Mouse (Mus musculus) right cerebral cortex, postnatal 14 days (tissue): ENCODE results near the gene Gtf2h5.
A peak's percentile ranks its signal among the peaks of the same experiment; 100 is the strongest.

ENCODE experiments used
- DNase-seq: peaks from one replicate; pipeline ENCODE4 v3.0.0; 2022

Gene Gtf2h5

GRCm38 (mm10) chr17:6079287-6080122 lies at the start of gene Gtf2h5, which contains the start of gene Serac1:
Gene Gtf2h5 (plus strand): TSS chr17:6079786.
Gene Serac1 (minus strand): TSS chr17:6079741.
- DNase-seq = peak; percentile 99

- DNase-seq = no peak
These were observed 43.9 kb upstream of the Gtf2h5 start for GRCm38 (mm10) chr17:6035661-6036060.

DNA sequence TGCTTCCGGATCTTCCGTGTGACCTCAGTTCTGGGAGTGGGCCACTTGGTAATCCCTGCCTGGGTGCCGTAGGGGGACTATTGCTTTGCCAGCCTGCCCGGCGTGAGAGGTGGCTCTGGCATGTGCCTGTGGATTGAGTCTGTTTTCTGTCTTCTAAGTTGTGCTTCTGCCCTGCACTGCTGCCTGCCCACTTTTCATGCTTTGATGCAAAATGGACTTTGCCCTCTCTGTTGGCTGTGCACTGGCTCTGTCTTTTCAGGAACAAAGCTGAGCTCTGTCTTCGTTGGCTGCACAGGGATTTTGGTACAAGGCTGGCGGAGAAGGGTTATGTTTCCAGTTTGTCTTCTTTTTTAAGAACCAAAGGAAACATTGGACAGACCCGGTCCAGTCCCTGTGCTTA lies 43.1 kb upstream of the Gtf2h5 start:
- DNase-seq = no peak

GRCm38 (mm10) chr17:6036872-6037271 lies 42.7 kb upstream of the Gtf2h5 start:
- DNase-seq = no peak

DNA sequence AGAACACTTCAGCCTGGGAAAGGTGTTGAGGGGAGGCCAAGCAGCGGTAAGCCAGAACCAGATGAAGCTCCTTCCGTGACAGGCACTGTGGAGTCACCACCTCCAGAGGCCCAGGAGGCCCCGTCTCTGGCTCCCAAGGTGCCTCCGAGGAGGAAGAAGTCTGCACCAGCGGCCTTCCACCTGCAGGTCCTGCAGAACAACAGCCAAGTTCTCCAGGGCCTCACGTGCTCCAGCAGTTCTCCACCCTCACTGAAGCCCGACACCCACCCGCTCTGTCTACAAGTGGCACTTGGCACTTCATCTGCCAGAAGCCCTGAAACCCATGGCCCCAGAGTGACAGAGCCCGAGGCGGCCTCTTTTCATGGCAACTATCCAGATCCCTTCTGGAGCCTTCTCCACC lies 42.1 kb upstream of the Gtf2h5 start:
- no peak for DNase-seq

DNA sequence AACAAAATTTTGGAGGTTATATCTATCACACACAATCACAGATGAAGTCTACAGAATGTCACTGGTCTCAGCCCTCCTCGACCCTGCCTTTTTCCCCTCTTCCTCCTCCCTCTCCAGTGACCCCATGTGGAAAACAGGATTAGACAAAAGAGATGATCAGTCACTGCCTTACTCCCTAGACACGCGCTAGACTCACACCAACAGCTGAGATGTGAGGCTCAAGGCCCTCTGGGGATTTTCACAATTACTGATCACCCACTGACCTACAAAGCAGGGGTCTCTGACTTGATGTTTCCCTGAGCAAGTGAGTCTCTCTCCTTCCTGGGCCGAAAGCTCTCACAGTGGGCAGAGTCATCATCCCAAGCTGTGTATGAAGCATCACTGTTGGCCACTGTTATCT lies 26.8 kb upstream of the Gtf2h5 start:
- no peak for DNase-seq

DNA sequence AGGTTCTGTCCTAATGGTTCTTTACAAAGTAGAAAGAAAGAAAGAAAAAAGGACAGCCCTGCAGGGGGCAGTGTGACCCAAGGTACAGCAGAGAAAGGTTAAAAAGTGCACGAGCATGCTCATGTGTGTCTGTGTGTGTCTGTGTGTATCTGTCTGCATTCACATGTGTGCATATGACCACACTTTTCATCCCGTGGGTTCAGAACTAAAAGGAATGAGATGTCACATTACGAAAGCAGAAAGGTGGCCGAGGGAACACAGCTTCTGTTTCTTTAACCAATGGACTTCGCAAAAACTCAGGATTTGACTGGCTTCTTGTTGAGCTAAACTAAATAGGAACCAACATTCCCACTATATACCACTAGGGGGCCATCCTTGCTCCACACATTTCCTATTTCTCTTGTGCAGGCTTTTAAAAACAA lies 24.6 kb upstream of the Gtf2h5 start:
- peak; percentile 38 for DNase-seq

DNA sequence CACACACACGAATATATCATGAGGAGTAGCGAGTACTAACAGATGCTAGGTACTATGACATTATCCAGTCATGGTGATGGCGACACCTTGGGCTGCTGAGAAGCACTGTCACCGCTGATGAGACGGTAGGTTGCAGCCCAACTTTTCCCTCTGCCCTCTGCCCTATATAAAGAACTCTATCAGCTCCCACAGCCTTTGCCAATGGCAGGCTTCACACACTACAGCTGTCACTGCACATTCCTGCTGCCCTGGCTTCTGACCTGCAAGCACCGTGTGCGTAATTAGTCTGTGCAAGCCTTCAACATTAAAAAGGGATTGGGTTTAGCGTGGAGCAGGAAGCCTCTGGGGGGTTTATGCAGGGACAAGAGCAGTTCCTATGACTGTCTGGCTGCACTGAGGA lies 16.8 kb upstream of the Gtf2h5 start:
- DNase-seq = no peak

DNA sequence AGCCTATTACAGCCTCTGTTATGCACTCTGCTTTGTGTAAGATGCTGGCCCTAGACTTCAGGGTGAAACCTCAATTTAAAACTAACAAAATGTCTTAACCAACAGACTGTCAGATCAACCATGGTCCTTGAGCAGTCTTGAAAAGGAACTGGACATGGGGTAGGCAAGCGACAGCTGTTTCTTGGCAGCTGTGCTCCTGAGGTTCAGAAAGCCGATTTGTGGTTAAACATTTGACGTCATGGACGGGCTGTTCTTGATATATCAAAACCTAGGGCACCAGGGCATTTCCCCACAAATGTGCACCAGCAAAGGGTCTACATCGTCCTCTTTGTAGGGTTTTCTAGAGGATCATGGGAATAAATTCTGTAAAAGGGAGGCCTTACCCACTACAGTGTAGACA lies 16.1 kb upstream of the Gtf2h5 start:
- DNase-seq = no peak

GRCm38 (mm10) chr17:6066021-6066420 lies 13.6 kb upstream of the Gtf2h5 start:
- no peak for DNase-seq

- DNase-seq = no peak
These were observed 12.0 kb upstream of the Gtf2h5 start for GRCm38 (mm10) chr17:6067613-6068012.

DNA sequence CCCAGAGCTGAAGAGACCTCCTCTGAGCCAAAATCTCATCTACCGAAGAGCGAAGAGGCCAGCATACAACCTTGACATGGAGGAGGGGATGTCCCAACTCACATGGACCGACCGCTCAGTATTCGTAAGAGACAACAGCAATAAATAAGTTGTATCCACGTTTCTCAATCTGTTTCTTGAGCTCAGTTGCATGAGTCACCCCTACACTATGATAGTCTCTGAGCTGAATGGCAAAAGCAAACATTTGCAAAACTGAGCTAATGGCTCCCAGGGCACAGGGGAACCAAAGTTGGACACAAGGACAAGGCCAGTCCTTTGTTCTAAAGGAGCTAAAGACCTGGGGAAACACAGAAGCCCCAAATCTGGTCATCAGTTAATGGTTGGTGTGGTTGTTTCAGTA lies 9.7 kb upstream of the Gtf2h5 start:
- no peak for DNase-seq

DNA sequence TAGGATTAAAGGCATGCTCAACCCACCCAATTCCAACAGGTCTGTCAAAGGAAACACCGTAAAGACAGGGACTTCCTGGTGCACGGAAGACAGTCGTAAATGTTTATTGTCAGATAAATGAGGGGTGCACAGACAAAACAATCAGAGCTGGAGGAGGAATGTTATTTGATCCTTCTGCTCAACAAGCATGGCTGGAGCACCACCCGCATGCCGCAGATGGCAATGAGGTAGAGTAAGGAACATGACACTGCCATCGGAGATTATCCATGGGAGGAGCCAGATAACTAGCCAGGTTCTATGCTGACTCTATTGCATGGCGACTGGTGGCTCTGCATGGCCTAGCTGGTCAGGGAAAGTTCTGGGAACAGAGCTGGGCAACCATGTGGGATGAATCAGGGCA lies 6.2 kb upstream of the Gtf2h5 start:
- no peak for DNase-seq

GRCm38 (mm10) chr17:6083323-6083890 lies 3.8 kb downstream of the Gtf2h5 start:
- no peak for DNase-seq

DNA sequence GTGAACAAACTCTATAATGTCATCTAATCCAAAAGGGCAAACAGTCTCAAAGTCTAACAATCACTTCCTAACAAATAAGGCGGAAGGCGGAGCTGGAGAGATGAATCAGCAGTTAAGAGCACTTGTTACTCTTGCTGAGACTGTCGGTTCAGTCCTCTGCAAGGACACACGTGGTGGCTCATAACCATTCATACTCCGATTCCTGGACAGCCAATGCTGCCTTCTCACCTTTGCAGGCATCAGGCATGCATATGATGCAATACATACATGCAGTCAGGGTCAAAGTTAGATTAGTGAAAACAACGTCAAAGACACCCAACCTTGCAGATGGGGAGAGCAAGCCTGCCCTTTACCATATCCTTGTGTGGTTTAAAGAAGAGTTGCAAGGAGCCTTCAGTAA lies 12.0 kb downstream of the Gtf2h5 start:
- no peak for DNase-seq

GRCm38 (mm10) chr17:6095579-6095978 lies 16.0 kb downstream of the Gtf2h5 start:
- DNase-seq = no peak

DNA sequence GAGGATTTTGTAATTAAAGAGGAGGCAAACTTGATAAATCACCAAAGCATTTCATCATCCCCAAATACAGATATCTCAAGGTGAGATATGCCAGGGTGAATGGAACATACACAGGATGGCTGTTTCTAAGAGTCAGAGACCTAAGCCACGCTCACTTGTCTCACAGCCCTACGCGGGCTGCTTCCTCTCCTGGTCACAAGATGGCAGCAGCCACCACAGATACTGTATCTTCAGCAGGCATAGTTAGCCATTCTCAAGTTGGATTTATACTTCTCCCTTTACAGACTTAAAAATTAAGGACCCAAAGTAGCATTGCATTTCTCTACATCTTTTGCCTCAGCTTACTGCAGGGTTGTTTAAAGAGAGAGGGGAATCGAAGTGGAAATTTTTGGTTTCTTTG lies 18.3 kb downstream of the Gtf2h5 start:
- peak; percentile 61 for DNase-seq

DNA sequence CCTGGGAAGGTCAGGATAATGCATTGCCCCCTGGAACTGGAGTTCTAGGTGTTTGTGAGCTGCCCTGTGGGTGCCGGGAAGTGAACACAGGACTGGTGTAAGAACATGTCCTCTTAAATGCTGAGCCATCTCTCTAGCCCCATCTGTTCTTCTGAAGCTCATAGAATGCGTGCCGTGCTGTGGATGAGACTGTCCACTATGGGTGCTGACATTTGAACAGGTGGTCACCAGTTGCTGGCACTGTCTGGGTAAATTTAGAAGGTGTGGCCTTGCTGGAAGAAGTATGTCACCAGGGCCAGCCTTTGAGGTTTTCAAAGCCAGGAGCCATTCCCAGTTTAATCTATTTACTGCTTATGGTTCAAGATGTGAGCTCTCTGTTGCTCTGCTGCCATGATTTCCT lies 22.7 kb downstream of the Gtf2h5 start:
- DNase-seq = no peak

GRCm38 (mm10) chr17:6103566-6103965 lies 24.0 kb downstream of the Gtf2h5 start:
- DNase-seq = no peak

DNA sequence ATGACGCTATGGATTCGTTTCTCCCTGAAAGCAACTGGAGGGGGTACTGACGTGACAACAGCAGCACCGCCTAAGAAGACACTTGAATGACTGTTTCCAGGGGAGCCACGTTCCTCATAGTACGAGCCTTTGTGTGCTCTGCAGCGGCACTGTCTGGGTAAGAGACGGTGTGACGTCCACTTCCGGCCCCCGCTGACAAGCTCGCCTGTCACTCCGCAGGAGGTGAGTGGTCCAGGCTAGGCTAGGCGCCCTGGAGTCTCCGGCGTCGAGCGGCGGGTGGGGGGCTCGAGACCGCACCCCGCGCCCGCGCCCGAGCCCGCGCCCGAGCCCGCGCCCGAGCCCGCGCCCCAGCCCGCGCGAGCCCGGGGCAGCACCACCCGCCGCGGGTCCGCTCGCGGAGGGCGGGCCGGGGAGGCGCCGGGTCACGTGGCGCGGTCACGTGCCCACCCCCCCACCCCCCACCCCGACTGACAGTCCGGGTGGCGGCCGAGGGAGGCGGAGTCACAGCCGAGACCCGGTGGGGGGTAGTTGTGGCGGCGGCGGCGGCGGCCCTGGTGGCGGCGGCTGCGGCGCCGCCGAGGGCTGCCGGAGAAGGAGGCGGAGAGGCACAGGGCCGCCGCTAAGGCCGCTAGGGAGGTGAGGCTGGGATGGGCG lies 26.9 kb downstream of the Gtf2h5 start, which contains the start of gene Tulp4:
TSS of gene Tulp4 (plus strand) at position 77 of the 654 bp plus-strand sequence.
- DNase-seq = peak; percentile 82

DNA sequence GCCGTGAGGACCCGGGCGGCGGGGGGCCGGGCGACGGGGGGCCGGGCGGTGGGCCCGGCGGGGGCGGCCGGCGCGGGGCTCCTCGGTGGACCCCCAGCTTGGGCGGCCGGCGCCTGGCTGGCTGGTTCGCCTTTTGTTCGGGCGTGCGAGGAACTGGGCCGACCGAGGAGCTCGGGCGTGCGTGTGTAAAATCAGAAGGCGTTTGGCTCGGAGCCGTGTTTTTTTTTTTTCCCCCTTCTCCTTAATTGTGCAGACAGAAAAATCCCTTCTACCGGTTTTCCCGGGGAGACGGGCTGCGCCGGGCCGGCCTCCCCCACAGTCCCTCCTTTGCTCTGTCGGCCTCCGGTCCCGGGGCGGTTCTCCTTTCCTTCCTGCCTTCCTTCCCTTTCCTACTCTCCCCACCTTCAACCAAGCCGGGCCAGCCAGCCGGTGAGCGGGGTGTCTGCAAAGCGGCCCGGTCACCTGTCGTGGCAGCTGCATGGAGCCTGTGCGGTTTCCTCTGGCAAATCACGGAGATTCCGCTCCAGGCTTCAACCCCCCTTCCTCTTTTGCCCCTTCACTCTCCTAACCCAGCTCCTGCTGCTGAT lies 27.5 kb downstream of the Gtf2h5 start:
- DNase-seq = peak; percentile 56

GRCm38 (mm10) chr17:6108175-6108574 lies 28.6 kb downstream of the Gtf2h5 start:
- no peak for DNase-seq

DNA sequence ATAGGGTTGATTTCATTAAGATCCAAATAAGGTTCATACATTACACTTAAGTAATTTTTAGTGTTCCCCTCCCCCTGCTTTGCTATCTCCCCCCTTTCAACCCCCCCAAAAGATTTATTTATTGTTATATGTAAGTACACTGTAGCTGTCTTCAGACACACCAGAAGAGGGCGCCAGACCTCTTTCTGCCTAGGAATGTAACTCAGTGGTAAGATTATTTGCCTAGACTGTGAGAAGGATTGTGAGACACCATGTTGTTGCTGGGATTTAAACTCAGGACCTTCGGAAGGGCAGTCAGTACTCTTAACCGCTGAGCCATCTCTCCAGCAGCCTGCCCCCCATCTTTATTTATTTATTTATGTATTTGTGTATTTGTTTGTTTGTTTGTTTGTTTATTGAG lies 31.4 kb downstream of the Gtf2h5 start:
- DNase-seq = no peak

- DNase-seq = no peak
These were observed 34.1 kb downstream of the Gtf2h5 start for GRCm38 (mm10) chr17:6113653-6114052.
